Mouse (Mus musculus) liver, adult 2 months (tissue): ENCODE measurements around the gene Mroh3.

Experiments used
- CTCF ChIP-seq: fragments of 200-500 bp; IDR thresholded peaks from 2 replicates; pipeline ENCODE4 v1.5.1; 2011; ENCODE audit warnings: low read depth, low read length, control low read depth
- POLR2A ChIP-seq: fragments of 200-500 bp; IDR thresholded peaks from 2 replicates; pipeline ENCODE4 v1.6.1; 2011; ENCODE audit warnings: low read length, control low read depth; ENCODE audit not compliant: insufficient read depth; ENCODE audit errors: extremely low read depth

DNA sequence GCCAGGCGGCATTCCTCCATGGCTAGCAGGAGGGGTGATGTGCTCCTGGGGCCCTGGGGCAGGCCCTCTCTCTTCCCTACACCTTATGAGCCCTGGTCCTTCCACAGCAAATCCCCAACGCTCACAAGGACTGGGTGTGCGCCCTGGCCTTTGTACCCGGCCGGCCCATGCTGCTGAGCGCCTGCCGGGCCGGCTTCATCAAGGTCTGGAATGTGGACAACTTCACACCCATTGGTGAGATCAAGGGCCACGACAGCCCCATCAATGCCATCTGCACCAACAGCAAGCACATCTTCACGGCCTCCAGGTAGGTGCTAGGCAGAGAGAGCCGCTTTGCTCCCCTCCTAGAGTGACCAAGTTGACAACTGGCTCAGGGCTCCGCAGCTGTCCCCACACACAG, 39.9 kb downstream of the Mroh3 start:
- TF ChIP-seq POLR2A (no peak), CTCF (no peak)
